Mouse (Mus musculus) hindbrain, postnatal 0 days (tissue): ENCODE measurements around the gene Arid1b. TPM values are rescaled to one million over a fixed set of nuclear protein-coding genes. Genes with fewer than 3 reads are reported as not detected.

Experiments
- ATAC-seq: fragments of 200-750 bp; cut with Nextera tagmentation; 2 replicates; pipeline ENCODE4 v1.8.0; 2017; ENCODE audit warnings: mild to moderate bottlenecking, moderate TSS enrichment, moderate library complexity
- DNase-seq: peaks from one replicate; pipeline ENCODE4 v3.0.0-alpha.2; 2015; ENCODE audit warnings: low spot score
- H3K27ac ChIP-seq: fragments of 300-500 bp; sonication (generic); 2 replicates; pipeline ENCODE4 v1.5.1; 2014; ENCODE audit warnings: mild to moderate bottlenecking
- H3K27me3 ChIP-seq: fragments of 300-500 bp; sonication (generic); 2 replicates; pipeline ENCODE4 v1.6.1; 2014; ENCODE audit warnings: low read length, mixed read lengths; ENCODE audit not compliant: insufficient read depth
- H3K36me3 ChIP-seq: fragments of 300-500 bp; sonication (generic); 2 replicates; pipeline ENCODE4 v1.6.1; 2014; ENCODE audit warnings: low read length, mixed read lengths; ENCODE audit not compliant: insufficient read depth
- H3K4me1 ChIP-seq: fragments of 300-500 bp; sonication (generic); 2 replicates; pipeline ENCODE4 v1.6.1; 2014; ENCODE audit warnings: antibody characterized with exemption, low read length, mixed read lengths; ENCODE audit not compliant: insufficient read depth
- H3K4me2 ChIP-seq: fragments of 300-500 bp; sonication (generic); 2 replicates; pipeline ENCODE4 v1.6.1; 2014; ENCODE audit warnings: low read depth, mild to moderate bottlenecking, low read length, moderate library complexity, mixed read lengths
- H3K4me3 ChIP-seq: fragments of 300-500 bp; sonication (generic); 2 replicates; pipeline ENCODE4 v1.5.1; 2014; ENCODE audit warnings: low read length
- H3K9ac ChIP-seq: fragments of 300-500 bp; sonication (generic); replicated peaks from 2 replicates; pipeline ENCODE4 v1.6.1; 2014; ENCODE audit warnings: mild to moderate bottlenecking, low read length, moderate library complexity, mixed read lengths
- H3K9me3 ChIP-seq: fragments of 300-500 bp; sonication (generic); 2 replicates; pipeline ENCODE4 v1.6.1; 2016; ENCODE audit warnings: low read length, mixed read lengths
- CTCF ChIP-seq: IDR thresholded peaks from 2 replicates; pipeline ENCODE4 v1.5.1; 2016; ENCODE audit warnings: antibody characterized with exemption, control low read depth, low read depth
- WGBS: fragments of 180-500 bp; shearing (Covaris S2); extraction: QIAGEN DNeasy Blood & Tissue Kit; methylation state at CpG from one replicate; pipeline ENCODE4 v1.1.7; 2014; 5-methylcytosine and 5-hydroxymethylcytosine counted together
- polyA plus RNA-seq: library from polyadenylated mRNA; unstranded; fragments of >200 nt; fragmentation: Nextera tagmentation; extraction: Ambion mirVana; gene quantifications from 2 replicates; pipeline ENCODE4 v1.2.1, GENCODE M21; 2015
- total RNA-seq: library from RNA; depleted of rRNA; stranded (reverse); fragments of >200 nt; gene quantifications from 2 replicates; pipeline ENCODE4 v1.2.3, GENCODE M21; 2014

Arid1b gene
- total and polyA plus RNA-seq, 2 experiments from 2014 or later, result 10.5 to 62.5 TPM

DNA sequence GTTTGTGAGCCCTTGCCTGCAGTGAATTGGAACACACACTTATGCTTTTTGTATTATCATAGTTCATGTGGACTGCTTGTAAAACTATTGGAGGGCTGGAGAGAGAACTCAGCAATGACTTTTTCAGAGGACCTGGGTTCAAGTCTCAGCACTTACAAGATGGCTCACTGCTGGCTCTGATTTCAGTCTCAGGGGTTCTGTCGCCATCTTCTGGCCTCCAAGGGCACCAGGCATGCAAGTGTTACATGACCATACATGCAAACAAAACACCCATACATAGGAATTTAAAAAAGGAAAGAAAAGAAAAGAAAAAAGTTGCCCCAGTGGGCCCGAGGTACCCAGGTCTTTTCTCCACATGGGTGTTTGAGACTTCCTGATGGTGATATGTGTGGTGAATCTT is 32.4 kb downstream of the Arid1b start:
- Histone ChIP-seq H3K9ac (no peak overlapping the region), H3K27me3 (no peaks in the 10 kb centered on the region), H3K4me3 (no peak overlapping the region), H3K9me3 (no peaks in the 10 kb centered on the region), H3K27ac (no peak overlapping the region), H3K4me2 (no peak overlapping the region), H3K4me1 (peaks cover 6% of the 10 kb centered on the region), H3K36me3 (no peaks in the 10 kb centered on the region)
- DNase-seq, result no peak
- ATAC-seq, result no peak
- peak; percentile 32 for TF ChIP-seq CTCF
- WGBS, result 54% methylated on average over 2 of the region's 2 CpGs

DNA sequence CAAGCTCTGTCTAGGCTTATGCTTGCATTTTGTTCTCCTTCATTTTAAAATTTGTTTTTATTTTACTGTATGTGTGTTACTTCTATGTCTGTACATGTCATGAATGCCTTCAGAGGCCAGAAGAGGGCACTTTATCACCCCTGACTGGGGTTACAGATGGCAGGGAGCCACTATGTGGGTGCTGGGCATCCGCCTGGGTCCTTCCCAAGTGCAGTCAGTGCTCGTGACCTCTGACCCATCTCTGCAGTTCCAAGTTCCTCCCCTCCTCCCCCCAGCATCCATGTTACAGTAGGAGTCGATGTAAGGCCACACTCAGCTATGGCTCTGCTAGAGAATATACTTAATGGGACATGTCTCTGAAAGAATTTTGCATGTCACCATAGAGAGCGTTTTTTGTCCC is 35.0 kb downstream of the Arid1b start:
- TF ChIP-seq CTCF, result no peak
- Histone ChIP-seq H3K4me3 (no peak overlapping the region), H3K27me3 (no peaks in the 10 kb centered on the region), H3K9ac (no peak overlapping the region), H3K9me3 (no peaks in the 10 kb centered on the region), H3K36me3 (no peaks in the 10 kb centered on the region), H3K4me2 (no peak overlapping the region), H3K27ac (no peak overlapping the region), H3K4me1 (0 out of 2 replicates have a peak, but pooled peaks cover 3% of the 10 kb centered on the region)
- DNase-seq (no peak), ATAC-seq (no peak)
- WGBS, result 88% methylated on average over 4 of the region's 4 CpGs

DNA sequence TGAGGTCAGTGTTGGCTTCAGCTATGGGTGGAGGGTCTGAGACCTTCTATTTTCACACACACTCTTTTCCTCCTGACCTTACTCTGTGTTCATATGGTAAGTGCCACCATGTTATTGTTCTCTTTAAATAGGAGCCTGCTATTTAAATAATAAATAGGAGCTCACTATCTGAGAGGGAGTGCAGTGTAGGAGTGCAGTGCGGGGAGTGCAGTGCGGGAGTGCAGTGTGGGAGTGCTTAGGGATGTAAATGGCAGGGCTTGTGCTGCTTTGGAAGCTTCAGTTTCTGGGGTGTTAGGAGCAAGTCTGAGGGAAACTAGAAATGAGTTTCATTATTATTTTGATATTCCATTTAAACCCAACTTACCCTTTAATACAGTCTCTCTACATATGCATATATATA is 36.2 kb downstream of the Arid1b start:
- ATAC-seq, result no peak
- no peaks in the 10 kb centered on the region for H3K27me3 ChIP-seq
- no peak overlapping the region for H3K9ac ChIP-seq
- no peaks in the 10 kb centered on the region for H3K36me3 ChIP-seq
- no peak overlapping the region for H3K4me3 ChIP-seq
- no peak overlapping the region for H3K4me2 ChIP-seq
- no peaks in the 10 kb centered on the region for H3K9me3 ChIP-seq
- H3K27ac ChIP-seq, result no peak overlapping the region
- no peak for TF ChIP-seq CTCF
- H3K4me1 ChIP-seq, result 0 out of 2 replicates have a peak, but pooled peaks cover under 1% of the 10 kb centered on the region
- 73% methylated on average over 2 of the region's 2 CpGs for whole genome bisulfite sequencing
- DNase-seq, result no peak

DNA sequence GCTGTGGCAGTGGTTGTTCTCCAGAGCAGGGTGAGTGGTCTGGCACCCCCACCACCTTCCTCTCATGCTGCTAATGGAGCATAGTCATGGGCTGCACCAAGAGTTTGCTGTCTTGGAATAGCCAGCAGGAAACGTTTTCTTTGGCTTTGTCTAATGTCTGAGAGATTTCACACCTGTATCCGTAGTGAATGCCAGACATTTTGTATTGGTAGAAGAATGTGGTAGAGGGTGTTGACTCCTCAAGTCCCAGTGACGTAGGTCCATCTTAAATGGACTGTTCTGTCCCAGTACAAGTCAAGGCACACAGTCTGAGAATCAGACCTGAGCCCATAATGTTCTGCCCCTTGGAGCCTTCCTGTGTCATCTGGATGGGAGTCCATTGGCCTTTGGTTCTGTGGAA is 39.2 kb downstream of the Arid1b start:
- Histone ChIP-seq H3K9ac (no peak overlapping the region), H3K4me2 (no peak overlapping the region), H3K9me3 (no peaks in the 10 kb centered on the region), H3K4me3 (no peak overlapping the region), H3K27me3 (no peaks in the 10 kb centered on the region), H3K27ac (no peak overlapping the region), H3K36me3 (no peaks in the 10 kb centered on the region), H3K4me1 (0 out of 2 replicates have a peak, but pooled peaks cover 11% of the 10 kb centered on the region)
- TF ChIP-seq CTCF, result no peak
- 72% methylated on average over 3 of the region's 3 CpGs for WGBS
- no peak for ATAC-seq
- DNase-seq, result no peak

DNA sequence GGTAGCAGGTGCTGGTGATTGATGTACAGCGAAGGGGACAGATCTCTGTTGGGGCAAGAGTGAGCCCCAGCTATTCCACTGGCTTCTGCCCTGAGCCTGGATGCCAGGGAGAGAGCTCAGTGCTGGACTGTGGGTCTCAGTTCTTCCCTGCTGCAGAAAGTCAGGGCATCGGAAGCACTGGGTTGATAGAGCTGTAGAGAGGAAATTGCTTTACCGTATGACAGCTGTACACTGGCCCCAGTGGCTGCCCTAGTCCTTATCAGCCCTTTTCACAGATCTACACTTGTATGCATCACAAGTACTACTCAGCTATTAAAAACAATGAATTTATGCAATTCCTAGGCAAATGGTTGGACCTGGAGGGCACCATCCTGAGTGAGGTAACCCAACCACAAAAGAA is 40.1 kb downstream of the Arid1b start:
- no peak for TF ChIP-seq CTCF
- Histone ChIP-seq H3K4me1 (0 out of 2 replicates have a peak, but pooled peaks cover 11% of the 10 kb centered on the region), H3K27ac (no peak overlapping the region), H3K9me3 (no peaks in the 10 kb centered on the region), H3K36me3 (no peaks in the 10 kb centered on the region), H3K27me3 (no peaks in the 10 kb centered on the region), H3K4me2 (no peak overlapping the region), H3K9ac (no peak overlapping the region), H3K4me3 (no peak overlapping the region)
- WGBS, result 82% methylated on average over 3 of the region's 3 CpGs
- DNase-seq (no peak), ATAC-seq (no peak)

DNA sequence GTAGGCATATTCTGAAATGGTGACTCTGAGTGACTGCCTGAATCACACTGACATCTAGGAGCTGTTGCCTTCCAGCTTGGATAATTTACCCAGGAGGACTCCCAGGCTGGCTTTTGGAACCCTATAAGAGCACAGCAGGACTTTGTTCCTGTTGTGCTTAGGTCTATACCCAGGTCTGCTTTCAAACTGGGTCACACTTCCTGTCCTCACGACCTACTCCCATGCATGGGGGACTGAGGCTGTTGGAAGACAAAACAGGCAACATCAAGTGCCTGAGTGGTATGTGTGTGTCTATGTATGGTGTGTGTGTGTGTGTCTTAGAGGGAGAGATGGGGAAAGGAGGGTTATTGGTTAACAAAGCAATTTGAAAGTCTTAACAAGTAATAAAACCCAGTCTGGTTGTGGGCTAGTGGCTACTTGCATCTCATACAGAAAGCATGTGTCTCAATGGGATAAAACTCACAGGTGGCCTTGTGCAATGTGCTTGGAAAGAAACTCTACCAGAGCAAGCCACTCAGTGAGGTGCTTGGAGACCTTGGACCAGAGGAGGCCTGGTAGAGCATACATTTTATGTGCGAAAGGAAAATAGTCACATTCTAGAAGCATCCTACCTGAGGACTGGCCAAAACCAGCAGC is 42.2 kb downstream of the Arid1b start:
- no peaks in the 10 kb centered on the region for H3K27me3 ChIP-seq
- H3K4me2 ChIP-seq, result no peak overlapping the region
- no peaks in the 10 kb centered on the region for H3K9me3 ChIP-seq
- TF ChIP-seq CTCF, result no peak
- no peak overlapping the region for H3K9ac ChIP-seq
- no peaks in the 10 kb centered on the region for H3K36me3 ChIP-seq
- WGBS, result 54% methylated on average over 2 of the region's 2 CpGs
- 0 out of 2 replicates have a peak, but pooled peaks cover 11% of the 10 kb centered on the region for H3K4me1 ChIP-seq
- no peak overlapping the region for H3K4me3 ChIP-seq
- ATAC-seq (no peak), DNase-seq (no peak)
- no peak overlapping the region for H3K27ac ChIP-seq

DNA sequence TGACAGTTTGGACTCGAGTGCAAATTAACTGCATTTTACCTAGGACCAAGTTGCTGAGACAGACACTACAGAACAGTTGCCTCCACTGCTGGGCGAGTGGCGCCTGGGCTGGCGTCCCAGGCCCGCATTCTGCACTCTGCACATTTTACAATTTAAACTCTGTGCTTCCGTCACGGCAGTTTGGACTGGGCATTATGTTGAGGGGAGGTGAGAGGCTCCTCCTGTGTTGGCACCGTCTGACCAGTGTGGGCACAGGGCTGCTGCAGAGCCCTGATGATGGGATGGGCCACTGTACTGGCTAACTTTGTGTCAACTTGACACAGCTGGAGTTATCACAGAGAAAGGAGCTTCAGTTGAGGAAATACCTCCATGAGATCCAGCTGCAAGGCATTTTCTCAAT is 43.1 kb downstream of the Arid1b start:
- no peak overlapping the region for H3K4me2 ChIP-seq
- H3K27ac ChIP-seq, result no peak overlapping the region
- WGBS, result 55% methylated on average over 8 of the region's 8 CpGs
- TF ChIP-seq CTCF, result no peak
- H3K4me1 ChIP-seq, result 0 out of 2 replicates have a peak, but pooled peaks cover 11% of the 10 kb centered on the region
- H3K36me3 ChIP-seq, result no peaks in the 10 kb centered on the region
- H3K9me3 ChIP-seq, result no peaks in the 10 kb centered on the region
- ATAC-seq (peak; percentile 49; the same call in 1 of the 2 replicates), DNase-seq (peak; percentile 24)
- no peak overlapping the region for H3K9ac ChIP-seq
- no peak overlapping the region for H3K4me3 ChIP-seq
- H3K27me3 ChIP-seq, result no peaks in the 10 kb centered on the region
